Mouse (Mus musculus) forebrain, embryonic 11.5 days (tissue): ENCODE results near the gene Isg20l2. TPM values are rescaled to one million over a fixed set of nuclear protein-coding genes. Genes with fewer than 3 reads are reported as not detected.

Experiments used
- ATAC-seq: fragments of 200-750 bp; cut with Nextera tagmentation; replicated peaks from 2 replicates; pipeline ENCODE4 v1.8.0; 2017; ENCODE audit warnings: moderate TSS enrichment; ENCODE audit not compliant: low FRiP score
- DNase-seq: peaks from one replicate; pipeline ENCODE4 v3.0.0-alpha.2; 2017; ENCODE audit warnings: low spot score
- H3K27ac ChIP-seq: fragments of 300-500 bp; sonication (generic); 2 replicates; pipeline ENCODE4 v1.5.1; 2014; ENCODE audit warnings: low read depth, low read length
- H3K27me3 ChIP-seq: fragments of 300-500 bp; sonication (generic); 2 replicates; pipeline ENCODE4 v1.6.1; 2014; ENCODE audit warnings: mild to moderate bottlenecking, low read length, mixed read lengths; ENCODE audit not compliant: control insufficient read depth, insufficient read depth
- H3K36me3 ChIP-seq: fragments of 300-500 bp; sonication (generic); 2 replicates; pipeline ENCODE4 v1.6.1; 2014; ENCODE audit warnings: mild to moderate bottlenecking, low read length, moderate library complexity, mixed read lengths; ENCODE audit not compliant: control insufficient read depth, insufficient read depth
- H3K4me1 ChIP-seq: fragments of 300-500 bp; sonication (generic); replicated peaks from 2 replicates; pipeline ENCODE4 v1.6.1; 2014; ENCODE audit warnings: low read length, mixed read lengths; ENCODE audit not compliant: control insufficient read depth, insufficient read depth
- H3K4me2 ChIP-seq: fragments of 300-500 bp; sonication (generic); 2 replicates; pipeline ENCODE4 v1.6.1; 2014; ENCODE audit warnings: low read depth, mild to moderate bottlenecking, low read length, moderate library complexity, mixed read lengths; ENCODE audit not compliant: severe bottlenecking
- H3K4me3 ChIP-seq: fragments of 300-500 bp; sonication (generic); 2 replicates; pipeline ENCODE4 v1.5.1; 2014; ENCODE audit warnings: low read depth, low read length
- H3K9ac ChIP-seq: fragments of 300-500 bp; sonication (generic); 2 replicates; pipeline ENCODE4 v1.6.1; 2014; ENCODE audit warnings: low read length
- H3K9me3 ChIP-seq: fragments of 300-500 bp; sonication (generic); 2 replicates; pipeline ENCODE4 v1.6.1; 2016; ENCODE audit warnings: low read length, mixed read lengths; ENCODE audit not compliant: control insufficient read depth
- WGBS: fragments of 180-500 bp; shearing (Covaris S2); extraction: QIAGEN DNeasy Blood & Tissue Kit; methylation state at CpG from one replicate; pipeline ENCODE4 v1.1.7; 2014; 5-methylcytosine and 5-hydroxymethylcytosine counted together
- polyA plus RNA-seq: library from polyadenylated mRNA; unstranded; fragments of >200 nt; fragmentation: Nextera tagmentation; extraction: Ambion mirVana; gene quantifications from 2 replicates; pipeline ENCODE4 v1.2.1, GENCODE M21; 2014

Isg20l2 gene
- polyA plus RNA-seq, 1 experiment from 2014 or later: 73.9 TPM

- 82% methylated on average over 4 of the region's 4 CpGs for WGBS
- no peak overlapping the region for H3K9ac ChIP-seq
- no peak overlapping the region for H3K27ac ChIP-seq
- peaks cover 15% of the 10 kb centered on the region; the same call in 1 of the 2 replicates for H3K36me3 ChIP-seq
- no peak overlapping the region for H3K4me2 ChIP-seq
- H3K4me1 ChIP-seq: peaks cover 11% of the 10 kb centered on the region; the same call in 1 of the 2 replicates
- no peak; the same call in 1 of the 2 replicates for ATAC-seq
- no peaks in the 10 kb centered on the region for H3K9me3 ChIP-seq
- no peak for DNase-seq
- H3K4me3 ChIP-seq: no peak overlapping the region
- H3K27me3 ChIP-seq: no peaks in the 10 kb centered on the region
Observed at GRCm38 (mm10) chr3:87935201-87935600, 5.1 kb downstream of the Isg20l2 start.

- DNase-seq (peak; percentile 92), ATAC-seq (no peak; the same call in 1 of the 2 replicates)
- H3K27me3 ChIP-seq: no peaks in the 10 kb centered on the region
- no peak overlapping the region for H3K27ac ChIP-seq
- H3K9ac ChIP-seq: peak overlapping the region; percentile 23; the same call in 1 of the 2 replicates
- H3K36me3 ChIP-seq: peaks cover 17% of the 10 kb centered on the region; the same call in 1 of the 2 replicates
- H3K4me1 ChIP-seq: peaks cover 10% of the 10 kb centered on the region; the same call in 1 of the 2 replicates
- no peak overlapping the region for H3K4me3 ChIP-seq
- no peak overlapping the region for H3K4me2 ChIP-seq
- H3K9me3 ChIP-seq: no peaks in the 10 kb centered on the region
- 94% methylated on average over 2 of the region's 2 CpGs for WGBS
Observed at GRCm38 (mm10) chr3:87935776-87936175, 5.7 kb downstream of the Isg20l2 start.

GRCm38 (mm10) chr3:87940611-87941010, 10.5 kb downstream of the Isg20l2 start:
- Histone ChIP-seq H3K27me3 (no peaks in the 10 kb centered on the region), H3K36me3 (peaks cover 10% of the 10 kb centered on the region; the same call in 1 of the 2 replicates), H3K4me2 (no peak overlapping the region), H3K9me3 (no peaks in the 10 kb centered on the region), H3K27ac (no peak overlapping the region), H3K4me1 (peaks cover 12% of the 10 kb centered on the region), H3K9ac (no peak overlapping the region), H3K4me3 (no peak overlapping the region)
- WGBS: 65% methylated on average over 5 of the region's 5 CpGs
- DNase-seq (no peak), ATAC-seq (no peak)

- H3K4me1 ChIP-seq: peaks cover 26% of the 10 kb centered on the region
- H3K36me3 ChIP-seq: peaks cover 10% of the 10 kb centered on the region; the same call in 1 of the 2 replicates
- ATAC-seq (no peak), DNase-seq (no peak)
- whole genome bisulfite sequencing: 96% methylated on average over 2 of the region's 2 CpGs
- H3K27ac ChIP-seq: no peak overlapping the region
- H3K4me2 ChIP-seq: no peak overlapping the region
- no peaks in the 10 kb centered on the region for H3K9me3 ChIP-seq
- H3K27me3 ChIP-seq: no peaks in the 10 kb centered on the region
- H3K4me3 ChIP-seq: no peak overlapping the region
- H3K9ac ChIP-seq: no peak overlapping the region
Observed at GRCm38 (mm10) chr3:87942471-87942870, 12.4 kb downstream of the Isg20l2 start.

- H3K9ac ChIP-seq: no peak overlapping the region
- H3K4me3 ChIP-seq: no peak overlapping the region
- no peak overlapping the region for H3K27ac ChIP-seq
- peaks cover 10% of the 10 kb centered on the region; the same call in 1 of the 2 replicates for H3K36me3 ChIP-seq
- ATAC-seq: no peak
- DNase-seq: no peak
- WGBS: 82% methylated on average over 7 of the region's 7 CpGs
- no peak overlapping the region for H3K4me2 ChIP-seq
- no peaks in the 10 kb centered on the region for H3K9me3 ChIP-seq
- H3K27me3 ChIP-seq: no peaks in the 10 kb centered on the region
- H3K4me1 ChIP-seq: peaks cover 35% of the 10 kb centered on the region
Observed at GRCm38 (mm10) chr3:87943586-87943985, 13.5 kb downstream of the Isg20l2 start.

- 0 out of 2 replicates have a peak overlapping the region, but pooled peaks have one; percentile 8 for H3K4me2 ChIP-seq
- peaks cover 39% of the 10 kb centered on the region for H3K4me1 ChIP-seq
- peak; percentile 22; the same call in 1 of the 2 replicates for ATAC-seq
- peaks cover 7% of the 10 kb centered on the region; the same call in 1 of the 2 replicates for H3K36me3 ChIP-seq
- H3K4me3 ChIP-seq: no peak overlapping the region
- DNase-seq: peak; percentile 59
- peak overlapping the region; percentile 23 for H3K9ac ChIP-seq
- 4% methylated on average over 4 of the region's 4 CpGs for WGBS
- H3K27me3 ChIP-seq: no peaks in the 10 kb centered on the region
- H3K27ac ChIP-seq: peak overlapping the region; percentile 84
- no peaks in the 10 kb centered on the region for H3K9me3 ChIP-seq
Observed at GRCm38 (mm10) chr3:87944838-87945600, 14.9 kb downstream of the Isg20l2 start.

- H3K4me1 ChIP-seq: peaks cover 44% of the 10 kb centered on the region
- peaks cover 3% of the 10 kb centered on the region; the same call in 1 of the 2 replicates for H3K36me3 ChIP-seq
- peak overlapping the region; percentile 75 for H3K9ac ChIP-seq
- no peak overlapping the region for H3K4me3 ChIP-seq
- DNase-seq (peak; percentile 63), ATAC-seq (no peak)
- peak overlapping the region; percentile 18; the same call in 1 of the 2 replicates for H3K4me2 ChIP-seq
- no peaks in the 10 kb centered on the region for H3K9me3 ChIP-seq
- 3% methylated on average over 12 of the region's 12 CpGs for WGBS
- no peaks in the 10 kb centered on the region for H3K27me3 ChIP-seq
- peak overlapping the region; percentile 84 for H3K27ac ChIP-seq
Observed at GRCm38 (mm10) chr3:87945781-87946540, 15.8 kb downstream of the Isg20l2 start.

- Histone ChIP-seq H3K4me1 (peaks cover 44% of the 10 kb centered on the region), H3K4me2 (peak overlapping the region; percentile 77), H3K9me3 (no peaks in the 10 kb centered on the region), H3K36me3 (peaks cover 2% of the 10 kb centered on the region; the same call in 1 of the 2 replicates), H3K4me3 (no peak overlapping the region), H3K27me3 (no peaks in the 10 kb centered on the region), H3K27ac (peak overlapping the region; percentile 84), H3K9ac (peak overlapping the region; percentile 75)
- ATAC-seq (no peak), DNase-seq (no peak)
- whole genome bisulfite sequencing: 14% methylated on average over 1 of the region's 1 CpGs
Observed at GRCm38 (mm10) chr3:87946541-87946860, 16.4 kb downstream of the Isg20l2 start.
